Mouse (Mus musculus) forebrain, embryonic 13.5 days (tissue): ENCODE data around the gene Rad51. TPM values are rescaled to one million over a fixed set of nuclear protein-coding genes. Genes with fewer than 3 reads are reported as not detected.

Source experiments
- ATAC-seq: fragments of 200-750 bp; cut with Nextera tagmentation; 2 replicates; pipeline ENCODE4 v1.8.0; 2017
- H3K27ac ChIP-seq: fragments of 300-500 bp; sonication (generic); 2 replicates; pipeline ENCODE4 v1.5.1; 2015; ENCODE audit warnings: inconsistent platforms, mild to moderate bottlenecking, moderate library complexity
- H3K27me3 ChIP-seq: fragments of 300-500 bp; sonication (generic); 2 replicates; pipeline ENCODE4 v1.6.1; 2015; ENCODE audit warnings: mild to moderate bottlenecking, inconsistent platforms
- H3K36me3 ChIP-seq: fragments of 300-500 bp; sonication (generic); 2 replicates; pipeline ENCODE4 v1.6.1; 2015; ENCODE audit warnings: mild to moderate bottlenecking, inconsistent platforms; ENCODE audit not compliant: poor library complexity, severe bottlenecking
- H3K4me1 ChIP-seq: fragments of 300-500 bp; sonication (generic); 2 replicates; pipeline ENCODE4 v1.6.1; 2015; ENCODE audit warnings: inconsistent platforms
- H3K4me2 ChIP-seq: fragments of 300-500 bp; sonication (generic); 2 replicates; pipeline ENCODE4 v1.6.1; 2015; ENCODE audit warnings: inconsistent platforms, mild to moderate bottlenecking, moderate library complexity
- H3K4me3 ChIP-seq: fragments of 300-500 bp; sonication (generic); 2 replicates; pipeline ENCODE4 v1.5.1; 2015; ENCODE audit warnings: mild to moderate bottlenecking, inconsistent platforms
- H3K9ac ChIP-seq: fragments of 300-500 bp; sonication (generic); 2 replicates; pipeline ENCODE4 v1.6.1; 2015; ENCODE audit warnings: mild to moderate bottlenecking, inconsistent platforms
- H3K9me3 ChIP-seq: fragments of 300-500 bp; sonication (generic); replicated peaks from 2 replicates; pipeline ENCODE4 v1.6.1; 2016; ENCODE audit warnings: inconsistent platforms
- WGBS: fragments of 180-500 bp; shearing (Covaris S2); methylation state at CpG from one replicate; pipeline ENCODE4 v1.1.7; 2015; 5-methylcytosine and 5-hydroxymethylcytosine counted together
- polyA plus RNA-seq: library from polyadenylated mRNA; unstranded; fragments of >200 nt; fragmentation: Nextera tagmentation; extraction: Ambion mirVana; gene quantifications from 2 replicates; pipeline ENCODE4 v1.2.1, GENCODE M21; 2015

Gene Rad51
- 42.9 and 50.7 TPM in 2 replicates for polyA plus RNA-seq

GRCm38 (mm10) chr2:119112438-119113112, at the start of gene Rad51:
Rad51 (plus strand) TSS chr2:119112793.
- WGBS = under 1% methylated on average over 39 of the region's 51 CpGs
- H3K9me3 ChIP-seq = no peaks in the 10 kb centered on the region
- H3K4me3 ChIP-seq = peak within 1 kb of the TSS; percentile 71
- H3K4me2 ChIP-seq = peak within 1 kb of the TSS; percentile 91
- peaks cover 15% of the 10 kb centered on the region for H3K4me1 ChIP-seq
- H3K27me3 ChIP-seq = no peaks in the 10 kb centered on the region
- peak within 1 kb of the TSS; percentile 75 for H3K9ac ChIP-seq
- peak within 1 kb of the TSS; percentile 70 for H3K27ac ChIP-seq
- peak; percentile 95 for ATAC-seq
- peaks cover 20% of the 10 kb centered on the region for H3K36me3 ChIP-seq

GRCm38 (mm10) chr2:119072397-119072796, 40.2 kb upstream of the Rad51 start:
- H3K27ac ChIP-seq = no peak overlapping the region

GRCm38 (mm10) chr2:119086156-119086555, 26.4 kb upstream of the Rad51 start:
- H3K36me3 ChIP-seq = peaks cover 39% of the 10 kb centered on the region
- H3K27me3 ChIP-seq = no peaks in the 10 kb centered on the region
- no peak overlapping the region for H3K27ac ChIP-seq
- ATAC-seq = no peak
- no peaks in the 10 kb centered on the region for H3K9me3 ChIP-seq
- no peak overlapping the region for H3K9ac ChIP-seq
- no peak overlapping the region for H3K4me3 ChIP-seq
- no peaks in the 10 kb centered on the region for H3K4me1 ChIP-seq
- H3K4me2 ChIP-seq = no peak overlapping the region
- 93% methylated on average over 2 of the region's 2 CpGs for WGBS

More at GRCm38 (mm10) chr2:119072397-119072796, 40.2 kb upstream of the Rad51 start:
- 92% methylated on average over 4 of the region's 4 CpGs for WGBS
- Histone ChIP-seq H3K27me3 (no peaks in the 10 kb centered on the region), H3K9ac (no peak overlapping the region), H3K4me1 (no peaks in the 10 kb centered on the region), H3K9me3 (no peaks in the 10 kb centered on the region), H3K4me3 (no peak overlapping the region), H3K36me3 (peaks cover 38% of the 10 kb centered on the region), H3K4me2 (no peak overlapping the region)
- no peak for ATAC-seq

- no peak overlapping the region for H3K9ac ChIP-seq
- H3K27me3 ChIP-seq = no peaks in the 10 kb centered on the region
- no peak overlapping the region for H3K4me2 ChIP-seq
- H3K9me3 ChIP-seq = no peaks in the 10 kb centered on the region
- H3K4me3 ChIP-seq = no peak overlapping the region
- H3K36me3 ChIP-seq = peaks cover 54% of the 10 kb centered on the region
- H3K27ac ChIP-seq = no peak overlapping the region
- no peak for ATAC-seq
- H3K4me1 ChIP-seq = no peaks in the 10 kb centered on the region
Observed at GRCm38 (mm10) chr2:119101552-119101951, 11.0 kb upstream of the Rad51 start.

- Histone ChIP-seq H3K4me2 (no peak overlapping the region), H3K27ac (no peak overlapping the region), H3K4me1 (no peaks in the 10 kb centered on the region), H3K9me3 (no peaks in the 10 kb centered on the region), H3K36me3 (peaks cover 44% of the 10 kb centered on the region), H3K27me3 (no peaks in the 10 kb centered on the region), H3K4me3 (no peak overlapping the region), H3K9ac (no peak overlapping the region)
- WGBS = 86% methylated on average over 5 of the region's 5 CpGs
- ATAC-seq = no peak
Observed at GRCm38 (mm10) chr2:119106583-119106982, 6.0 kb upstream of the Rad51 start.

- Histone ChIP-seq H3K4me1 (peaks cover 8% of the 10 kb centered on the region), H3K27me3 (no peaks in the 10 kb centered on the region), H3K4me3 (no peak overlapping the region), H3K36me3 (peaks cover 26% of the 10 kb centered on the region), H3K9me3 (no peaks in the 10 kb centered on the region), H3K9ac (no peak overlapping the region), H3K4me2 (no peak overlapping the region), H3K27ac (no peak overlapping the region)
- no peak for ATAC-seq
- WGBS = 78% methylated on average over 4 of the region's 4 CpGs
Observed at GRCm38 (mm10) chr2:119108554-119108953, 4.0 kb upstream of the Rad51 start.

GRCm38 (mm10) chr2:119111060-119111459, 1.5 kb upstream of the Rad51 start:
- H3K4me3 ChIP-seq = no peak overlapping the region

GRCm38 (mm10) chr2:119113121-119113925, 730 bp downstream of the Rad51 start:
- Histone ChIP-seq H3K4me2 (peak overlapping the region; percentile 91), H3K4me3 (peak overlapping the region; percentile 71), H3K9ac (peak overlapping the region; percentile 75), H3K36me3 (peaks cover 15% of the 10 kb centered on the region), H3K4me1 (peaks cover 15% of the 10 kb centered on the region), H3K9me3 (no peaks in the 10 kb centered on the region), H3K27me3 (no peaks in the 10 kb centered on the region), H3K27ac (no peak overlapping the region)
- WGBS = 15% methylated on average over 20 of the region's 20 CpGs
- peak; percentile 13; the same call in 1 of the 2 replicates for ATAC-seq

More at GRCm38 (mm10) chr2:119111060-119111459, 1.5 kb upstream of the Rad51 start:
- H3K9ac ChIP-seq = no peak overlapping the region
- no peak overlapping the region for H3K27ac ChIP-seq
- peaks cover 16% of the 10 kb centered on the region for H3K36me3 ChIP-seq
- H3K4me2 ChIP-seq = no peak overlapping the region
- H3K9me3 ChIP-seq = no peaks in the 10 kb centered on the region
- peaks cover 15% of the 10 kb centered on the region for H3K4me1 ChIP-seq
- WGBS = 95% methylated on average over 3 of the region's 3 CpGs
- no peaks in the 10 kb centered on the region for H3K27me3 ChIP-seq
- ATAC-seq = no peak

- Histone ChIP-seq H3K9me3 (no peaks in the 10 kb centered on the region), H3K4me3 (no peak overlapping the region), H3K4me2 (no peak overlapping the region), H3K4me1 (no peaks in the 10 kb centered on the region), H3K27me3 (no peaks in the 10 kb centered on the region), H3K9ac (no peak overlapping the region), H3K27ac (no peak overlapping the region), H3K36me3 (peaks cover 83% of the 10 kb centered on the region)
- no peak for ATAC-seq
- WGBS = 90% methylated on average over 5 of the region's 5 CpGs
Observed at GRCm38 (mm10) chr2:119136346-119136898, 23.8 kb downstream of the Rad51 start.

- Histone ChIP-seq H3K9ac (no peak overlapping the region), H3K9me3 (peaks cover 4% of the 10 kb centered on the region), H3K27me3 (no peaks in the 10 kb centered on the region), H3K4me2 (no peak overlapping the region), H3K27ac (no peak overlapping the region), H3K4me1 (no peaks in the 10 kb centered on the region), H3K36me3 (peaks cover 96% of the 10 kb centered on the region), H3K4me3 (no peak overlapping the region)
- no peak for ATAC-seq
- WGBS = 87% methylated on average over 2 of the region's 2 CpGs
Observed at GRCm38 (mm10) chr2:119145199-119145598, 32.6 kb downstream of the Rad51 start.

GRCm38 (mm10) chr2:119146435-119146834, 33.8 kb downstream of the Rad51 start:
- ATAC-seq = no peak
- peaks cover 4% of the 10 kb centered on the region for H3K9me3 ChIP-seq
- WGBS = 86% methylated on average over 6 of the region's 6 CpGs
- no peak overlapping the region for H3K27ac ChIP-seq
- peaks cover 97% of the 10 kb centered on the region for H3K36me3 ChIP-seq
- no peaks in the 10 kb centered on the region for H3K27me3 ChIP-seq
- no peak overlapping the region for H3K4me2 ChIP-seq
- no peaks in the 10 kb centered on the region for H3K4me1 ChIP-seq
- no peak overlapping the region for H3K9ac ChIP-seq
- H3K4me3 ChIP-seq = no peak overlapping the region

- no peak overlapping the region for H3K4me3 ChIP-seq
- peaks cover 97% of the 10 kb centered on the region for H3K36me3 ChIP-seq
- H3K4me2 ChIP-seq = no peak overlapping the region
- no peak overlapping the region for H3K9ac ChIP-seq
- no peak for ATAC-seq
- no peaks in the 10 kb centered on the region for H3K4me1 ChIP-seq
- no peaks in the 10 kb centered on the region for H3K27me3 ChIP-seq
- H3K27ac ChIP-seq = no peak overlapping the region
- H3K9me3 ChIP-seq = peaks cover 4% of the 10 kb centered on the region
- WGBS = 84% methylated on average over 22 of the region's 22 CpGs
Observed at GRCm38 (mm10) chr2:119147160-119147678, 34.6 kb downstream of the Rad51 start.
